Mouse (Mus musculus) heart, embryonic 14.5 days (tissue): Measurements from ENCODE around the gene Edar. TPM values are rescaled to one million over a fixed set of nuclear protein-coding genes. Genes with fewer than 3 reads are reported as not detected.
A peak's percentile ranks its signal among the peaks of the same experiment; 100 is the strongest.

Source experiments
- ATAC-seq: fragments of 200-750 bp; cut with Nextera tagmentation; 2 replicates; pipeline ENCODE4 v1.8.0; 2017; ENCODE audit warnings: low read depth, moderate TSS enrichment; ENCODE audit not compliant: insufficient number of reproducible peaks, insufficient read depth, low FRiP score
- H3K27ac ChIP-seq, 2 experiments: fragments of 200-500 bp in 1 of 2; fragments of 300-500 bp in 1 of 2; sonication (generic) in 1 of 2; replicated peaks in 1 of 2; 2 replicates each; pipeline ENCODE4 v1.5.1; 2012 to 2014; ENCODE audit warnings: low read depth in 2 of 2, low read length in 2 of 2, control low read depth in 1 of 2, mild to moderate bottlenecking in 1 of 2, mixed read lengths in 1 of 2; ENCODE audit not compliant: control insufficient read depth in 1 of 2, insufficient read depth in 1 of 2
- H3K27me3 ChIP-seq: fragments of 300-500 bp; sonication (generic); 2 replicates; pipeline ENCODE4 v1.6.1; 2014; ENCODE audit warnings: mild to moderate bottlenecking, low read length, control low read depth; ENCODE audit not compliant: control insufficient read depth, insufficient read depth
- H3K36me3 ChIP-seq: fragments of 300-500 bp; sonication (generic); 2 replicates; pipeline ENCODE4 v1.6.1; 2014; ENCODE audit warnings: mild to moderate bottlenecking, control low read depth, low read length, mixed read lengths; ENCODE audit not compliant: control insufficient read depth, insufficient read depth
- H3K4me1 ChIP-seq, 2 experiments: fragments of 200-500 bp in 1 of 2; fragments of 300-500 bp in 1 of 2; sonication (generic) in 1 of 2; 2 replicates each; pipeline ENCODE4 v1.6.1; 2012 to 2014; ENCODE audit warnings: low read length in 2 of 2, control low read depth in 1 of 2, mixed read lengths in 1 of 2; ENCODE audit not compliant: control insufficient read depth in 2 of 2, insufficient read depth in 2 of 2
- H3K4me2 ChIP-seq: fragments of 300-500 bp; sonication (generic); 2 replicates; pipeline ENCODE4 v1.6.1; 2014; ENCODE audit warnings: mild to moderate bottlenecking, low read length
- H3K4me3 ChIP-seq, 2 experiments: fragments of 200-500 bp in 1 of 2; fragments of 300-500 bp in 1 of 2; sonication (generic) in 1 of 2; 2 replicates each; pipeline ENCODE4 v1.5.1; 2012 to 2014; ENCODE audit warnings: low read length in 2 of 2, mild to moderate bottlenecking in 2 of 2, control low read depth in 1 of 2, low read depth in 1 of 2, moderate library complexity in 1 of 2; ENCODE audit not compliant: control insufficient read depth in 1 of 2, insufficient read depth in 1 of 2
- H3K9ac ChIP-seq: fragments of 300-500 bp; sonication (generic); 2 replicates; pipeline ENCODE4 v1.6.1; 2014; ENCODE audit warnings: mild to moderate bottlenecking, low read length
- H3K9me3 ChIP-seq: fragments of 300-500 bp; sonication (generic); 2 replicates; pipeline ENCODE4 v1.6.1; 2016; ENCODE audit warnings: low read length, control low read depth; ENCODE audit not compliant: control insufficient read depth
- WGBS: fragments of 180-500 bp; shearing (Covaris S2); extraction: QIAGEN DNeasy Blood & Tissue Kit; methylation state at CpG from one replicate; pipeline ENCODE4 v1.1.7; 2014; 5-methylcytosine and 5-hydroxymethylcytosine counted together
- polyA plus RNA-seq: library from polyadenylated mRNA; unstranded; fragments of >200 nt; fragmentation: Nextera tagmentation; extraction: Ambion mirVana; gene quantifications from 2 replicates; pipeline ENCODE4 v1.2.1, GENCODE M21; 2014

Edar gene
- polyA plus RNA-seq, 1 experiment from 2014 or later, result 0.07 TPM

GRCm38 (mm10) chr10:58663417-58663816, 12.0 kb downstream of the Edar start:
- no peaks in the 10 kb centered on the region for H3K36me3 ChIP-seq
- no peak overlapping the region for H3K4me2 ChIP-seq
- no peaks in the 10 kb centered on the region for H3K27me3 ChIP-seq
- 54% methylated on average over 6 of the region's 6 CpGs for WGBS
- no peaks in the 10 kb centered on the region for H3K9me3 ChIP-seq
- no peak overlapping the region for H3K4me3 ChIP-seq
- no peak overlapping the region for H3K9ac ChIP-seq
- no peak overlapping the region for H3K27ac ChIP-seq
- no peak for ATAC-seq
- H3K4me1 ChIP-seq, result no peaks in the 10 kb centered on the region

- ATAC-seq, result no peak
- Histone ChIP-seq H3K4me2 (no peak overlapping the region), H3K9ac (no peak overlapping the region), H3K4me1 (no peaks in the 10 kb centered on the region), H3K27me3 (no peaks in the 10 kb centered on the region), H3K27ac (no peak overlapping the region), H3K36me3 (no peaks in the 10 kb centered on the region), H3K4me3 (no peak overlapping the region), H3K9me3 (no peaks in the 10 kb centered on the region)
- WGBS, result 61% methylated on average over 11 of the region's 11 CpGs
These were observed 16.0 kb downstream of the Edar start for GRCm38 (mm10) chr10:58659268-58659986.

- 21% methylated on average over 2 of the region's 2 CpGs for WGBS
These were observed 17.7 kb downstream of the Edar start for GRCm38 (mm10) chr10:58657731-58658130.

GRCm38 (mm10) chr10:58653679-58654078, 21.8 kb downstream of the Edar start:
- Histone ChIP-seq H3K36me3 (no peaks in the 10 kb centered on the region), H3K27ac (no peak overlapping the region), H3K9ac (no peak overlapping the region), H3K4me3 (no peak overlapping the region), H3K9me3 (peaks cover 4% of the 10 kb centered on the region; the same call in 1 of the 2 replicates), H3K27me3 (no peaks in the 10 kb centered on the region), H3K4me1 (peaks cover 11 to 22% of the 10 kb centered on the region in 2 experiments; a peak in 3 of 4 replicates), H3K4me2 (no peak overlapping the region)
- ATAC-seq, result no peak
- WGBS, result 20% methylated on average over 3 of the region's 3 CpGs

More at GRCm38 (mm10) chr10:58657731-58658130, 17.7 kb downstream of the Edar start:
- H3K27ac ChIP-seq, result no peak overlapping the region
- no peaks in the 10 kb centered on the region for H3K27me3 ChIP-seq
- no peak for ATAC-seq
- no peaks in the 10 kb centered on the region for H3K9me3 ChIP-seq
- peaks cover under 1 to 4% of the 10 kb centered on the region in 2 experiments; a peak in 2 of 4 replicates for H3K4me1 ChIP-seq
- no peak overlapping the region for H3K4me2 ChIP-seq
- H3K4me3 ChIP-seq, result no peak overlapping the region
- H3K36me3 ChIP-seq, result no peaks in the 10 kb centered on the region
- no peak overlapping the region for H3K9ac ChIP-seq

- Histone ChIP-seq H3K4me1 (peaks cover 11 to 22% of the 10 kb centered on the region in 2 experiments; a peak in 3 of 4 replicates), H3K36me3 (no peaks in the 10 kb centered on the region), H3K4me3 (no peak overlapping the region), H3K27me3 (no peaks in the 10 kb centered on the region), H3K27ac (peak overlapping the region in 1 of 2 experiments; percentile 19; a peak in 1 of 4 replicates), H3K4me2 (0 out of 2 replicates have a peak overlapping the region, but pooled peaks have one; percentile 61), H3K9me3 (peaks cover 4% of the 10 kb centered on the region; the same call in 1 of the 2 replicates), H3K9ac (no peak overlapping the region)
- ATAC-seq, result peak; percentile 60
- 23% methylated on average over 10 of the region's 10 CpGs for WGBS
These were observed 22.7 kb downstream of the Edar start for GRCm38 (mm10) chr10:58652418-58653394.

GRCm38 (mm10) chr10:58652045-58652417, 23.4 kb downstream of the Edar start:
- Histone ChIP-seq H3K4me2 (peak overlapping the region; percentile 61; the same call in 1 of the 2 replicates), H3K4me1 (peaks cover 11 to 22% of the 10 kb centered on the region in 2 experiments; a peak in 3 of 4 replicates), H3K27me3 (no peaks in the 10 kb centered on the region), H3K36me3 (no peaks in the 10 kb centered on the region), H3K27ac (no peak overlapping the region), H3K4me3 (no peak overlapping the region), H3K9me3 (peaks cover 4% of the 10 kb centered on the region; the same call in 1 of the 2 replicates), H3K9ac (no peak overlapping the region)
- no peak for ATAC-seq
- WGBS, result 17% methylated on average over 9 of the region's 9 CpGs

GRCm38 (mm10) chr10:58651270-58652042, 24.0 kb downstream of the Edar start:
- H3K36me3 ChIP-seq, result no peaks in the 10 kb centered on the region
- 7% methylated on average over 22 of the region's 22 CpGs for WGBS
- peak overlapping the region; percentile 55 for H3K9ac ChIP-seq
- peaks cover 11 to 22% of the 10 kb centered on the region in 2 experiments; a peak in 3 of 4 replicates for H3K4me1 ChIP-seq
- ATAC-seq, result no peak
- H3K27ac ChIP-seq, result no peak overlapping the region
- H3K4me3 ChIP-seq, result peak overlapping the region; percentile 2 to 16; a peak in 3 of 4 replicates
- peak overlapping the region; percentile 61 for H3K4me2 ChIP-seq
- no peaks in the 10 kb centered on the region for H3K27me3 ChIP-seq
- peaks cover 4% of the 10 kb centered on the region; the same call in 1 of the 2 replicates for H3K9me3 ChIP-seq
